9 mouse cellular contexts compared by ENCODE assay signal in the genomic region with DNA sequence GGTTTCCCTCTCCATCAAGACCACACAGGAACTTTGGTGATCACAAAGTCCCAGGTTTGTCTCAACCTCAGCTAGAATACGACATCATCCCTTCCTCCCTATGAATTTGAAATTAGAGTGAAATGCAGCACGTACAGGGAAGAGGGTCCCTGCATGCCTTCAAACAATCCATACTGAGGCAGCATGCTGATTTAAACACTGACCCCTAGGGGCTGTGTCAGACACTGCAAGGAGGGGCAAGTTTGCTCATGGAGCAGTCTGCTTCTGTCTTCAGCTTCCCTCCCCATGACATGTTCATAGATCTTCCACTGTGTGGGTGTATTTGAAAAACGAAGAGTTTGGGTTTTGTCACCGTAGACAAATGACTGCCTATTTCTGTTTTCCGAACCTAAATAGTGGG.
A peak's percentile ranks its signal among the peaks of the same experiment; 100 is the strongest.
DNase-seq lines count a peak whose midpoint lies in the region; ATAC-seq and TF ChIP-seq lines count a peak whose summit lies in the region.
"Had no signal": no experiment of that assay in that cellular context is flagged by ENCODE, and none has a peak within 500 bp of the region (broad histone marks: within the 10 kb centered on the region; RNA-seq: fewer than 3 reads in every experiment).

No protein-coding gene starts in this region.

- no peak overlapping the region for H3K4me2 ChIP-seq in midbrain, postnatal 0 days (ENCODE audit: low read depth, low read length, poor library complexity, severe bottlenecking)
- no peak overlapping the region for H3K4me2 ChIP-seq in midbrain, embryonic 16.5 days (ENCODE audit: low read length)
- H3K4me2 ChIP-seq: neural tube, embryonic 13.5 days had no signal

- no peak overlapping the region for H3K27ac ChIP-seq in midbrain, postnatal 0 days (ENCODE audit: low read depth, low read length)
- no peak overlapping the region for H3K27ac ChIP-seq in midbrain, embryonic 16.5 days (ENCODE audit: low read length)
- no peak overlapping the region for H3K27ac ChIP-seq in forebrain, embryonic 10.5 days
- H3K27ac ChIP-seq: neural tube, embryonic 13.5 days had no signal

- H3K9me3 ChIP-seq in midbrain, postnatal 0 days (ENCODE audit: low read length), result no peaks in the 10 kb centered on the region
- no peaks in the 10 kb centered on the region for H3K9me3 ChIP-seq in midbrain, embryonic 16.5 days (replicated peaks; ENCODE audit: control insufficient read depth, low read length, poor library complexity, severe bottlenecking)
- no peaks in the 10 kb centered on the region for H3K9me3 ChIP-seq in forebrain, embryonic 10.5 days
- H3K9me3 ChIP-seq: neural tube, embryonic 13.5 days had no signal

- DNase-seq in gastrocnemius, postnatal 10 days, result peak; percentile 11
- DNase-seq in gastrocnemius, postnatal 36 days, result no peak
- DNase-seq in midbrain, postnatal 0 days (ENCODE audit: low spot score), result no peak
- peak; percentile 59 for DNase-seq in retina, embryonic 14.5 days (ENCODE audit: low spot score)
- DNase-seq in forebrain, embryonic 10.5 days (ENCODE audit: extremely low spot score, low spot score), result no peak
- DNase-seq in spleen, adult 12 weeks (ENCODE audit: low spot score), result no peak

- no peak for ATAC-seq in midbrain, postnatal 0 days (ENCODE audit: low FRiP score)
- no peak for ATAC-seq in midbrain, embryonic 16.5 days
- peak; percentile 62; the same call in 1 of the 2 replicates for ATAC-seq in common myeloid progenitor, adult 5-6 weeks (replicated peaks; ENCODE audit: low read depth, poor library complexity, severe bottlenecking)

- intact Hi-C loops in gastrocnemius, postnatal 36 days (cut with DNase I), result loop anchor here (10.0 kb wide), 1 partner anchor 343 kb away; no protein-coding TSS in a partner anchor

- H3K4me1 ChIP-seq in midbrain, postnatal 0 days (ENCODE audit: insufficient read depth, low read length), result no peaks in the 10 kb centered on the region
- no peaks in the 10 kb centered on the region for H3K4me1 ChIP-seq in midbrain, embryonic 16.5 days (ENCODE audit: control insufficient read depth, insufficient read depth, low read length)
- H3K4me1 ChIP-seq in forebrain, embryonic 10.5 days, result no peaks in the 10 kb centered on the region
- H3K4me1 ChIP-seq: neural tube, embryonic 13.5 days had no signal

- H3K27me3 ChIP-seq in midbrain, postnatal 0 days (ENCODE audit: insufficient read depth, low read length), result no peaks in the 10 kb centered on the region
- no peaks in the 10 kb centered on the region for H3K27me3 ChIP-seq in midbrain, embryonic 16.5 days (ENCODE audit: control insufficient read depth, insufficient read depth, low read depth, low read length)
- H3K27me3 ChIP-seq in forebrain, embryonic 10.5 days (ENCODE audit: poor library complexity, severe bottlenecking), result no peaks in the 10 kb centered on the region
- H3K27me3 ChIP-seq: neural tube, embryonic 13.5 days had no signal

- peak; percentile 57 for TF ChIP-seq CTCF in midbrain, postnatal 0 days (IDR thresholded peaks at IDR 0.05)

- H3K4me3 ChIP-seq in midbrain, postnatal 0 days (ENCODE audit: low read depth, low read length), result no peak overlapping the region
- no peak overlapping the region for H3K4me3 ChIP-seq in midbrain, embryonic 16.5 days (ENCODE audit: low read depth, low read length)
- no peak overlapping the region for H3K4me3 ChIP-seq in forebrain, embryonic 10.5 days
- H3K4me3 ChIP-seq: neural tube, embryonic 13.5 days had no signal

- H3K9ac ChIP-seq in midbrain, postnatal 0 days (replicated peaks; ENCODE audit: low read length, poor library complexity, severe bottlenecking), result no peak overlapping the region
- no peak overlapping the region for H3K9ac ChIP-seq in midbrain, embryonic 16.5 days (ENCODE audit: low read depth, low read length)
- H3K9ac ChIP-seq: neural tube, embryonic 13.5 days had no signal

- H3K36me3 ChIP-seq in midbrain, postnatal 0 days (ENCODE audit: insufficient read depth, low read length), result no peaks in the 10 kb centered on the region
- no peaks in the 10 kb centered on the region for H3K36me3 ChIP-seq in midbrain, embryonic 16.5 days (ENCODE audit: control insufficient read depth, insufficient read depth, low read length)
- H3K36me3 ChIP-seq in forebrain, embryonic 10.5 days (replicated peaks), result no peaks in the 10 kb centered on the region
- H3K36me3 ChIP-seq: neural tube, embryonic 13.5 days had no signal

- 64% methylated on average over 5 of the region's 5 CpGs for WGBS in midbrain, postnatal 0 days
- WGBS in midbrain, embryonic 16.5 days, result 58% methylated on average over 5 of the region's 5 CpGs
- 59% methylated on average over 5 of the region's 5 CpGs for WGBS in forebrain, embryonic 10.5 days

Comparison
In these comparisons a context has a peak if more than half of its experiments do, and no peak if none do; other contexts are left out.
1. DNase-seq: peak in gastrocnemius, postnatal 10 days (single experiment) and retina, embryonic 14.5 days (single experiment); none in gastrocnemius, postnatal 36 days (0 of 2), midbrain, postnatal 0 days (single experiment), forebrain, embryonic 10.5 days (single experiment) and spleen, adult 12 weeks (single experiment).